Mouse (Mus musculus) fat pad, adult 2 months (tissue): ENCODE data around the gene Gsdma2.
"Not testable (repeated sequence)": the region's sequence is repeated elsewhere in the genome, so short reads cannot be mapped to it uniquely, and the experiment has no call there.

ENCODE experiments used
- DNase-seq: peaks from one replicate; pipeline ENCODE4 v3.0.0-alpha.2; 2011; ENCODE audit warnings: low read depth, low spot score; ENCODE audit errors: extremely low read depth

Gsdma2 gene

DNA sequence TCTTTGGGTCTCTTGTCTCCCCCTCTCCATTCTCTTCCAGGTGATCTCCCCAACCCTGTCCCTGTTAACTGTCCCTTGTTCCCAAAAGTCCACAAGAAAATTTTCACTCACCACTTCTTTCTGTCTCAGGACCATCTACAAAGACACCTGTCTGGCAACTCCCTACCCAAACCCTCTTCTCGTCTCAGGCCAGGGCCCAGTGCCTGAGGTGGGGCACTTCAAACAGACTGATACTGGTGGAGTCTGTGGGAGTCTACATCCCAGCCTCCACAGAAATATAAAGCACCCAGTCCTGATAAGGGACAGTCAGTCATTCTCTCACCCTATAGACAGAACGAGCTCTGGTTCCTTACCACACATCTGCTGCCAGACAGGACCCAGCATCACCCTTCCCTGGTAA lies at the start of gene Gsdma2:
Gsdma2 (plus strand) TSS at position 301 of the 400 bp plus-strand sequence.
- no peak for DNase-seq

DNA sequence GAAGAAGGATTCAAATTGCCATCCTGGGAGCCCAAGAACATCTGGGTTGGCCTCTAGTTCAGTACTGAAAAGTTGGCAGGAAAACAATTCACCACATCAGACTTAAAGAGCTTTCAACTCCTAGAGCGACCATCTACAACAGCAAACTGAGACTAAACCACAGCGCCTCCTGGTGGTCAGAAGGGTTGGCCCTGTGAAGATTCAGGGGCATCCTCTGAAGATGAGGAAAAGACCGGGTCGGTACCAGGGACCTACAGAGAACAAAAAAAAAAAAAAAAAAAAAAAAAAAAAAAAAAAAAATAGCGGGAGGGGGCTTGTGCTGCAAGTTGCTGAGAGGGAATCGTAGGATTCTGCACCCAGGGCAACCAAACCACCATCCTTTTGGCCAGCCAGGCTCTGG lies 49.2 kb upstream of the Gsdma2 start:
- DNase-seq = no peak

DNA sequence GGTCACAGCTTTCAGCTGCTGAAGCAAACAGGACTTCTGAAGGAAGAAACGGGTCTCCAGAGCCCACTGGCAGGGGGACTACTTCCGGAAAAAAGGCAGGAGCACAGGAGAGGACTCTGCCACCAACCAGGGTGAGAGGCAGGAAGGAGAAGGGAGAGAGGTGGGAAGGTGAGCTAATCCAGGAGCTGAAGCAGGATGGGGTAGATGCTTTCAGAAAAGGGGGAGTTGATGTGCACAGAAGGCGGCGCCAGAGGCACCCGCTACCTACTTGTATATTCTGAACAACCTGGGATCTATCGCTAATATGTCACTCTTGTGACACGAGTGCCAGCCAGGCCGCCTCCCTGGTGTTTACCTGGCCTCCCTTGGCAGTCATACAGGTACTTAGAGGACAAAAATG lies 48.6 kb upstream of the Gsdma2 start, which contains the start of gene Lrrc3c:
Lrrc3c (plus strand) TSS at position 301 of the 400 bp plus-strand sequence.
- DNase-seq = no peak

DNA sequence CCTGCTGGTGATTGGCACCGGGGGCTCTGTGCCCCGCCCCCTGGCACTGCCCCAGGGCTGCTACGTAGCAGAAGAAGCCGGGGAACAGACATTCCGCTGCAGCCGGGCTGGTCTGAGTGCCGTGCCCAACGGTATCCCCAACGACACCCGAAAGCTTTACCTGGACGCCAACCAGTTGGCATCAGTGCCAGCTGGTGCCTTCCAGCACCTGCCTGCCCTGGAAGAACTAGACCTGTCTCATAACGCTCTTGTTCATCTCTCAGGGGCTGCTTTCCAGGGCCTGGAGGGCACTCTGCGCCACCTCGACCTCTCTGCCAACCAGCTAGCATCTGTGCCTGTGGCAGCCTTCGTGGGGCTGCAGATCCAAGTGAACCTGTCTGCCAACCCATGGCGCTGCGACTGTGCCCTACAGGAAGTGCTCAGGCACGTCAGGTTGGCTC lies 47.7 kb upstream of the Gsdma2 start:
- no peak for DNase-seq

DNA sequence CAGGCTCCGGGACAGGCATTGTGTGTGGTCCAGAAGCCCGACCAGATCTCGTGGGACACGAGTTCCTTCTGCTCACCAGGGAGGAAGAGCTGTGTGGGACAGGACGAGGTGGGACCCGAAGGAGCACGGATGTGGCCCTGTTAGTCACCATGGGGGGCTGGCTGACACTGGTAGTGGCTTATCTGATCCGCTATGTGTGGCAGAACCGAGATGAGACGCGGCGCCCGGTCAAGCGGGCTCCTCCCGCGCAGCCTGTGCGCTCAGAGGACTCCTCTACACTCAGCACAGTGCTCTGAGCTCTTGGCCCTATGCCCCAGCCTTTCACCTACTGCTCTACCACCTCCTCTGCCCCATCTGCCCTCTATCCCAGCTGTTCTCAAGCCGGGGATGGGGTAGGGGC lies 47.3 kb upstream of the Gsdma2 start:
- no peak for DNase-seq

DNA sequence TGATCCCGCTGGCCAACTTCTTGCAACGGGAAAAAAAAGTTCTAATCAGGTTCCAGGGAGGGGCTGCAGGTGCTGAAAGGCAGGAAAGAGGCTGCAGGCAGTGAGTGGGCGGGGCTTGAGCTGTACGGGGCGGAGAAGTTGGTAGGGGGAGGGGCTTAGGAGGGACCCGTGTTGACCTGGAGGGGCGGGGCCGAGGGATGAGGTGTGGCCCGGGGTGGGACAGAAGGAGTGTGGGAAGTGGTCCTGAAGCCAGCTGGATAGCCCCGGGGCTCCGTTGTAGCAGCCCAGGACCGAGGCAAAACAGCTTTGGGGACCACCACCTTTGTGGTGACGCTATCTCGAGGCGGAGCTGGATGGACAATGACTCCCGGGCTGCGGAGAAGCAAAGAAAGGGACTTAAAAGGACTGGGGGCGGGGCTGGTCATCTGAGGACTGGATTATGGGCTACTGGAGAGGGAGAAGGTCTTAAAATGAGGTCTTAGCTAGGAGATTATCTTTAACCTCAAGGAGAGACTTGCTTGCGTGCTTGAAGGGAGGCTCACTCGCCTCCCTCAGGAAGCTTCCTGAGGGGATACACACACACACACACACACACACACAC lies 44.4 kb upstream of the Gsdma2 start:
- no peak for DNase-seq

DNA sequence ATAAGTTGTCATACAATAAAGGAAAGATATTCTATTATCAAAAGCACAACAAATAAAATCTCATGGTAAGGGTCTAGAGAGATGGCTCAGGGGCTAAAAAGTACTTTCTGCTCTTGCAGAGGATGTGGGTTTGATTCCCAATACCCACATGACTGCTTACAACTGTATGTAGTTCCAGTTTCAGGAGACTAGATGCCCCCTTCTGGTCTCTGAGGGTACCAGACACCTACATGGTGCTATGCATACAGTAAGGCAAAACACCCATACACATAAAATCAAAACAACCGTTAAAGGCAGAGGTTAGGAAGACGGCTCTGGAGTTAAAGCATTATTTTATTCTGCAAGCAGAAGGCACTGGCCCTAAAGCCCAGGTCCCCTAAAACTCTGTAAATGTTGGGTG lies 42.6 kb upstream of the Gsdma2 start:
- DNase-seq = no peak

DNA sequence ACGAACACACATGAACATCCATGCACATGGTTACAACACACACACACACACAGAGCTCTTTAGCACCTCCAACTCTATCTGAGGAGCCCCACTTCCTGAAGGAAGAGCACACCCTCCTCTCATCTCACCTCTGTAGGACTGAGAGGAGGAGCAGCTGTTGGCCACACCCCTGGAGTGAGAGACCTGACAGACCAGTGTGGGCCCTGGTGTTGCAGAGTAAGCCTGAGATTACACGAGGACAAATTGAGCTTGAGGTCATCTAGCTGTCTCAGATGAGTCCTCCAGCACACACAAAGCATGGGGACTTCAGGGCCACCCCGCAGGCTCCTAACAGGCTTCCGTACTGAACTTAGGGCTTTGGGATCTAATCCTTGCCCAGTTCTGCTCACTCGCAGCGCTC lies 41.6 kb upstream of the Gsdma2 start:
- DNase-seq = not testable (repeated sequence)

DNA sequence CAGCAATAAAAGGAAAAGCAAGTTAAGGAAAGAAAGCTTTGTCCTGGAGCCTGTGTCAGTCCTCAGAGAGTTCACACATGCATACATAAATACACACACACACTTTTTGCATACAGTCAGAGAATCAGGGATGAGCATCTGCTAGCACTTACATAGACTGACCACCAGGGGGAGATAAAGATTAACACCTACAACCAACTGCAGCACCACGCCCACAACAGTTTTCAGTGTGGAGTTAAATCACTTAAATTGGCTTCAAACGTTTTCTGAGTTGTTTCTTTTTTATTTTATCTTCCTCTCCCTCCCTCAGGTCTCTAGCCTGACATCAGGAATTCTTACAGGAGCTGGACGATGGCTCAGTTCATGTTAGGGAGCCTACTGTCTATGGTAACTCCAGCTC lies 39.8 kb upstream of the Gsdma2 start:
- no peak for DNase-seq

DNA sequence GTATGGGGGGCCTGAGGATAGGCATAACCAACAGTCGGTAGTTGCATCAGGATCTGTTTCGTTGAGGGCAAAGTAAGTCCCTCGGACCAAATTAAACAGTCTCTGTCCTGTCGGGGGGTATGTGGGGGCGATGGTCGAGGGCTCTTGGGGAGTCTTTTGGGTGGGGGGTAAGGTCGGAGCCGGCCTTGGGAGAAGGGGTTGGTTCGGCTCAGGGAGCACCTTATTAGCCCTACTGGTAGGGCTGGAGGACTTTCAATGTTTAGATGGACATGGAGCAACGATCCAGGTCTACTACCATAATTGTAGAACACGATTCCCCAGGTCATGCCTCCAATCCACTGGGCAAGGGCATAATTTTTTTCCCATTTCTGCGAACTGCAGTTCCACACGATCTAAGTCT lies 25.8 kb upstream of the Gsdma2 start:
- DNase-seq = no peak

DNA sequence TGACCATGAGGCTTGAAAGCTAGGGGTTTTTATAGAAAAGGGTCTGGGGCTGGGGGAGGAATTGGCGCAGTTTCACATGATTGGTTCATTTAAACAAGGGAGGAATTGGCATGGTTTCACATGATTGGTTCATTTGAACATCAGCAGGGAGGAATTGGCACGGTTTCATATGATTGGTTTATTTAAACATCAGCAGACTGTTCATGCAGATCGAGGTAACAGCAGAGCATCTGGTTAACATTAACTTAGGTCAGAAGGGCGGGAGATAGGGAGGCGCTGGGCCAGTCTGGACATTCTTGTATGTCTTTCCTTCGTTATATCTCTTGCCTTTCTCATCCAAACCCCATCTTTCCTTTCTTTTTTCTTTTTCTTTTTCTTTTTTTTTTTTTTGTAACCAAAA lies 22.6 kb upstream of the Gsdma2 start:
- DNase-seq = not testable (repeated sequence)

DNA sequence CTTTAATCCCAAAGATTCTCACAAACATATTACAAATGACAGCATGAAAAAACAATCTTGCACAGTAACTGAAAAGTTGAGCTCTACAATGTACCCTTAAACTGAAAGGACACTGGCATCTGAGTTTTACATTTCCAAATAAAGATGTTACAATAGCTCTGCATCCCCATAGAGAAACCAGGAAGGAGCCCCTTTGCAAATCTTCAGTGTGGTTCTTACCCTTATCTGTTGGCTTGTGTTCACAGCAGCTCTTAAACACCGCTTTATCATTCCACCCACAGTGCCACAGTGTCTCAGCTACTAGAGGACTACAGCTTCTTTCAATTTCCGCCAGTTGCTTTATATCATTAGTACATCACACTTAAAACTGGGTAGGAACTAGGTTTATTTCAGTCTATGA lies 22.2 kb upstream of the Gsdma2 start:
- DNase-seq = not testable (repeated sequence)

DNA sequence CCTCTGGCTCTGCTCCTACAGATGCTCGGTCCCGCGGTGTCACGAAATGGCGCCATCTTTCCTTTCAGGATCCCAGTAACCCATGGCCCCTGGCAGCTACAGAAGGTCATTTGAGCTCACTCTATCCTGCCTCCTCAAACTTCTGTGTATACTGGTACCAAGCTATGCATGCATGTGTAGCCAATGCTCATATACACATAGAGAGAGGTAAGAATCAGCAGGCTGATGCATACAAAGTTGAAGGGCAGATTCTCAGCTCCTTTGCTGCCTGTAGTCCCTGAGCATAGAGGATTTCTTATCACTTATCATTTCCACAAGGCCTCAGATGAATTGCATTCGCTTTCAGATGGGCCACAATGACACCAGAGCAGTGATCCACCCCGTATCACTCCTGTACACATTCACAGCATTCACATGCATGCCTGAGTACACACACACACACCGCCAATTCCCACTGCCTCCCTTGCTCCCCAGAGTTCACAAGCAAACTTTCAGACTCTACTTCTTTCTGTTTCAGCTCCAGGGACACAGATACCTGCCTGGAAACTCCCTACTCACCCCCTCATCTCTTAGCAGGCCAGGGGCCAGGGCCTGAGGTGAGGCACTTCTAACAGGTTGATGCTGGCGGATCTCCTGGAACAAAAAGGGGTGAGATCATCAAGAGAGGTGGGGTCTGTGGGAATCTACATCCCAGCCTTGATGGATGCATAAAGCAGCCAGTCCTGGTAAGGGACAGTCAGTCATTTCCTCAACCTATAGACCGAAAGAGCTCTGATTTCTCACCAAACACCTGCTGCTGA lies 20.7 kb upstream of the Gsdma2 start, which contains the start of the genes Gm12355 and Gsdma3:
Gm12355 (minus strand) TSS at position 51 of the 800 bp plus-strand sequence.
Gsdma3 (plus strand) TSS at position 750 of the 800 bp plus-strand sequence.
- DNase-seq = no peak

DNA sequence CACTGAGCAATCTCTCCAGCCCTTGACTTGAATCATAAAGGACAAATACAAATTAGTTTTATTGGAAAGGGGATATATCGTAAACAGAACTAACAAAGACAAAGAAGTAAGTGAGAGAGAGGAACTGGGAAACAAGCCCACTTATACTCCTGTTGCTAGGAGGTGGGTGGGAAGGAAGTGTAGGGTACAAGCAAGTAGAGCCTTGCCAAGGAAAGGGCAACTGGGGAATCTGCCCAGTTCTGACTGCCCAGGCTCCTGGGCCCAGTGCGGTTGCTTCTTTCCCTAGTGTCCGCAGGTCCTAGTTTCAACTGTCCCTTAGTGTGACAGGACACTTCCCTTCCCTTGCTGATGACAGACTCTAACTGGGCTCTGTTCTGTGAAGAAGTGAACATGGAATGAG lies 17.9 kb upstream of the Gsdma2 start:
- DNase-seq = no peak

DNA sequence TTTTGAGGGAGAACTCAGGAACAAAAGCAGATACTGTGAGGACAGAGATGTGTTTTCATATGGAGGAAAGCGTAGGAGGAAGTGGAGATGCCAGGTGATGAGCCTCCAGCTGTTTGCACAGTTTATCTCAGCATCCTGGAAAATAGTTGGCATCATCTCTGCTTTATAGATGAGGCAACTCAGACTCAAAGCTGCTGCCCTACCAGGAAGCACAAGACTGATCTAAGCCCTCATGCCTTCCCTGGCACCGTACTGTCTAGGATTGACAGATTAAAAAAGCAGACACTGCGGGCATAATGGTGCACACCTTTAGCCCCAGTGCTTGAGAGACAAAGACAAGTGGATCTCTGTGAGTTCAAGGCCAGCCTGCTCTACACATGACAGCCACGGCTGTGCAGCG lies 15.9 kb upstream of the Gsdma2 start:
- DNase-seq = peak; percentile 68

DNA sequence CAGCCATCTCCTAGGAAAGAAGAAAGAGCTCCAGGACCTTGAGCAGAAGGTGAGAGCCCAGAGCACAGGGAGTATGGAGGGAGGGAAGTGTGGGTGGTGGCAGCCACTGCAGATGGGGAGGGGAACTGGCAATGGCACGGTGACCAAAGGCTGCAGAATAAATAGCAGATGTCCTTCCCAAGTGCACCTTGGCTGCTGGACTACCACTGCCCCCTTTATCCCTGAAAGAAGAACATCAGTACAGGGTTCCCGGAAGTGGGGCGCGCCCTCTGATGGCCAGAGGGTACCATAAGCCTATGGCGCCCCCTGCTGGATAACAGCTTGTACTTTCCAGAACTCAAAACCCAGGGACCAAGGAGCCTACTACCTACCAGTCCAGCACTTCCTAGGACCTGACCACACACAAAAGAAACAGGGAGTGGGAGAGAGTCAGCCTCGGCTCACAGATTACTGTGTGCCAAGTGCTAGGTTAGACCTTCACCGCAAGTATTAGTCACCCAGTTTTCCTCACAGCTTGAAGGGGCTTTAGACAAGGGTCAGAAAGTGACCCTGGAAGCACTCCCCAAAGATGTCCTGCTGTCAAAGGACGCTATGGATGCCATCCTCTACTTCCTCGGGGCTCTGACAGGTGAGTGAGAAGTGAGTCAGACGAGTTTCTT lies 11.1 kb upstream of the Gsdma2 start:
- not testable (repeated sequence) for DNase-seq

DNA sequence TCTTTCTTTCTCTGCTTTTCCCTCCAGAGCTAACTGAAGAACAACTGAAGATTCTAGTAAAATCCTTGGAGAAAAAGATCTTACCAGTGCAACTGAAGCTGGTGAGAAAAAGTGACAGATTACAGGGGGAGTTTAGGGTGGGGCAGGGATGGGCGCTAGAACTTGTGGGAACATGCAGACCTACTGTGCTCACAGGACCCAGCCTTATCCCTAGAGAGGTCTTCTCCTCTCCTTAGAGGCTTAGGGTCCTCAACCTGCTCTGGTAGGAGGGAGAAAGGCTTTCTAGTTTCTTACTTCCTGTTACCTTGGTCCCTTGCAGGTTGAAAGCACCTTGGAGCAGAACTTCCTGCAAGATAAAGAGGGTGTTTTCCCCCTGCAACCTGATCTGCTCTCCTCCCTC lies 9.1 kb upstream of the Gsdma2 start:
- DNase-seq = no peak

DNA sequence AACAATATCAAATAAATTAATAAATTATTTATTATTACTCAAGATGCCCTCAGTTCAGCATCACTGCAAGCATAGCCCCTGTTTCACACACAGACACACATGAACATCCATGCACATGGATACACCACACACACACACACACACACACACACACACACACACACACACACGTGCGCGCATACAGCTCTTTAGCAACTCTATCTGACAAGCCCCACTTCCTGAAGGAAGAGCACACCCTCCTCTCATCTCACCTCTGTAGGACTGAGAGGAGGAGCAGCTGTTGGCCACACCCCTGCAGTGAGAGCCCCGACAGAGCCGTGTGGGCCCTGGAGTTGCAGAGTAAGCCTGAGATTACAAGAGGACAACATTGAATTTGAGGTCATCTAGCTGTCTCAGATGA lies 6.5 kb upstream of the Gsdma2 start:
- no peak for DNase-seq

DNA sequence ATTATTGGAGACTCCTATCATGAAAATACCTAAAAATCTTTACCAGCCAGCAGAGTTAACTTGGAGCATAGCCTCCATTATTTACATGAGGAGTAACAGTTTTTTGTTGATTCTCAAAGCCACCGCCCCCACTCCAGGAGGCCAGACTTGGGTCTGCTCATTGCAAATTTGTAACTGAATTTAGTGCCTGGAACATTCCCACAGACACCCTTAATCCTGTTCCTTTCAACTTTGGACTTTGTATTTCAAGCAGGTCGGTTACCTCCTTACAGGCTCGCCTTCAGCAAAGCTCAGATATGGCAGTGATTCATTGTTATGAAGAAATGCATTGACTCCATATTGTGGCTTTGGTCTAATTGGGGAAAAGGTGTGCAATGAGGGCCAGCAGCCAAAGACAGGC lies 1.8 kb upstream of the Gsdma2 start:
- DNase-seq = no peak

DNA sequence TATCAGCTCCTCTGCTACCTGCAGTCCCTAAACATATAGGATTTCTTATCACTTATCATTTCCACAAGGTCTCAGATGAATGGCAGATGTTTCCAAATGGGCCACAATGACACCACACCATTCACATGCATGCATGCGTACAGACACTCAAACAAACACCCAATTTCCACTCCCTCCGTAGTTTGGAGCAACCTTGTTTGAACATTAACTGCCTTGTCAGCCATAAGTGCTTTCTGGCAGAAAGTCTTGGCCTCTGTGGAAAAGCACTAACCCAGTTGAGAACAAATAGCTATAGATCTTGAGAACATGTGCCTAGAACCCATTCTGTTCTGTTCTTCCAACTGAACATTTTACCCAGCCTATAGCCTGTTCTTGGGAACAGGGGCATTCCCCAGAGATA lies 613 bp upstream of the Gsdma2 start:
- no peak for DNase-seq

DNA sequence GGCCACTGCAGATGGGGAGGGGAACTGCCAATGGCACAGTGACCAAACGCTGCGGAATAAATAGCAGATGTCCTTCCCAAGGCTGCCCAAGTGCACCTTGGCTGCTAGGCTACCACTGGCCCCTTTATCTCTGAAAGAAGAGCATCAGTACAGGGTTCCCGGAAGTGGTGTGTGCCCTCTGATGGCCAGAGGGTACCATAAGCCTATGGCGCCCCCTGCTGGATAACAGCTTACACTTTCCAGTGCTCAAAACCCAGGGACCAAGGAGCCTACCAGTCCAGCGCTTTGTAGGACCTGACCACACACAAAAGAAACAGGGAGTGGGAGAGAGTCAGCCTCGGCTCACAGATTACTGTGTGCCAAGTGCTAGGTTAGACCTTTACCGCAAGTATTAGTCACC lies 8.5 kb downstream of the Gsdma2 start:
- not testable (repeated sequence) for DNase-seq

DNA sequence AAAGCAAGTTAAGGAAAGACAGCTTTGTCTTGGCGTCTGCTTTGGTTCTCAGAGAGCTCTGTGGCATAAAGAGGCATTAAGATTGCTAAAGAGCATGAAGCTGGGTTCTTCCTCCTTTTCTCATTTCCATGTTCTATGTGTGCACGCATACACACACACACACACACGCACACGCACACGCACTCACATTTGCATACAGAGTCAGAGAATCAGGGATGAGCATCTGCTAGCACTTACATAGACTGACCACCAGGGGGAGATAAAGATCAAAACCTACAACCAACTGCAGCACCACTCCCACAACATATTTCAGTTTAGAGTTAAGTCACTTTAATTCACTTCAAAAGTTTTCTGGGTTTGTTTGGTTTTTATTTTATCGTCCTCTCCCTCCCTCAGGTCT lies 14.0 kb downstream of the Gsdma2 start:
- no peak for DNase-seq
